Comparison of ENCODE assay signal across 25 mouse cellular contexts in genomic region chr19:8705026-8705708, GRCm38 (mm10). TPM values are rescaled to one million over a fixed set of nuclear protein-coding genes. Genes with fewer than 3 reads are reported as not detected.
DNase-seq lines count a peak whose midpoint lies in the region; ATAC-seq lines count a peak whose summit lies in the region.
"Had no signal": no experiment of that assay in that cellular context is flagged by ENCODE, and none has a peak within 500 bp of the region (broad histone marks: within the 10 kb centered on the region; RNA-seq: fewer than 3 reads in every experiment).

No protein-coding gene starts in this region.

- no peak overlapping the region for H3K4me3 ChIP-seq in embryonic facial prominence, embryonic 15.5 days (replicated peaks)
- no peak overlapping the region for H3K4me3 ChIP-seq in embryonic facial prominence, embryonic 10.5 days
- H3K4me3 ChIP-seq in stomach, embryonic 15.5 days (replicated peaks): no peak overlapping the region
- H3K4me3 ChIP-seq: forebrain, embryonic 13.5 days; heart, embryonic 15.5 days; intestine, embryonic 15.5 days; layer of hippocampus, adult 2 months; limb, embryonic 13.5 days; midbrain, embryonic 12.5 days; neural tube, embryonic 12.5 days had no signal

- H3K4me2 ChIP-seq in embryonic facial prominence, embryonic 15.5 days (replicated peaks): no peak overlapping the region
- no peak overlapping the region for H3K4me2 ChIP-seq in stomach, embryonic 15.5 days
- H3K4me2 ChIP-seq: forebrain, embryonic 13.5 days; heart, embryonic 15.5 days; intestine, embryonic 15.5 days; limb, embryonic 13.5 days; midbrain, embryonic 12.5 days; neural tube, embryonic 12.5 days had no signal

- H3K27me3 ChIP-seq in embryonic facial prominence, embryonic 15.5 days: no peaks in the 10 kb centered on the region
- H3K27me3 ChIP-seq in embryonic facial prominence, embryonic 10.5 days (replicated peaks; ENCODE audit: low read depth, poor library complexity, severe bottlenecking): no peaks in the 10 kb centered on the region
- H3K27me3 ChIP-seq in stomach, embryonic 15.5 days (replicated peaks): no peaks in the 10 kb centered on the region
- H3K27me3 ChIP-seq: forebrain, embryonic 13.5 days; heart, embryonic 15.5 days; intestine, embryonic 15.5 days; limb, embryonic 13.5 days; midbrain, embryonic 12.5 days; neural tube, embryonic 12.5 days; Patski had no signal

- peaks cover 11% of the 10 kb centered on the region for H3K4me1 ChIP-seq in embryonic facial prominence, embryonic 15.5 days
- 0 out of 2 replicates have a peak, but pooled peaks cover 1% of the 10 kb centered on the region for H3K4me1 ChIP-seq in embryonic facial prominence, embryonic 10.5 days
- H3K4me1 ChIP-seq in stomach, embryonic 15.5 days: 0 out of 2 replicates have a peak, but pooled peaks cover 3% of the 10 kb centered on the region
- H3K4me1 ChIP-seq: midbrain, embryonic 12.5 days; neural tube, embryonic 12.5 days had no signal

- no peaks in the 10 kb centered on the region for H3K9me3 ChIP-seq in embryonic facial prominence, embryonic 15.5 days (replicated peaks)
- no peaks in the 10 kb centered on the region for H3K9me3 ChIP-seq in embryonic facial prominence, embryonic 10.5 days
- H3K9me3 ChIP-seq in stomach, embryonic 15.5 days: no peaks in the 10 kb centered on the region
- H3K9me3 ChIP-seq: forebrain, embryonic 13.5 days; heart, embryonic 15.5 days; intestine, embryonic 15.5 days; limb, embryonic 13.5 days; midbrain, embryonic 12.5 days; neural tube, embryonic 12.5 days had no signal

- peak overlapping the region; percentile 17; the same call in 1 of the 2 replicates for H3K27ac ChIP-seq in embryonic facial prominence, embryonic 15.5 days (replicated peaks)
- no peak overlapping the region for H3K27ac ChIP-seq in embryonic facial prominence, embryonic 10.5 days (replicated peaks)
- peak overlapping the region; percentile 44; the same call in 1 of the 2 replicates for H3K27ac ChIP-seq in stomach, embryonic 15.5 days
- H3K27ac ChIP-seq: forebrain, embryonic 13.5 days; heart, embryonic 15.5 days; intestine, embryonic 15.5 days; layer of hippocampus, adult 2 months; limb, embryonic 13.5 days; midbrain, embryonic 12.5 days; neural tube, embryonic 12.5 days had no signal

- peaks cover 37% of the 10 kb centered on the region for H3K36me3 ChIP-seq in embryonic facial prominence, embryonic 15.5 days
- H3K36me3 ChIP-seq in embryonic facial prominence, embryonic 10.5 days (replicated peaks): peaks cover 43% of the 10 kb centered on the region
- H3K36me3 ChIP-seq in stomach, embryonic 15.5 days: peaks cover 29% of the 10 kb centered on the region

- no peak for DNase-seq in embryonic facial prominence, embryonic 10.5 days (ENCODE audit: low spot score)
- DNase-seq in 3T3-L1 (ENCODE audit: low read depth, low spot score): peak; percentile 25
- DNase-seq in gonadal fat pad, adult 2 months (ENCODE audit: low read depth): peak; percentile 93
- no peak for DNase-seq in embryo, embryonic 9.5 days (ENCODE audit: extremely low spot score)
- DNase-seq in spleen, adult 18-20 months: no peak
- DNase-seq: adrenal gland, postnatal 36 days; cerebellum, adult 9-10 months; gastrocnemius, postnatal 36 days; heart, postnatal 4 days; kidney, adult 9 months; kidney, postnatal 14 days; lung, adult 2 months; lung, postnatal 14 days; thymus, postnatal 25 days had no signal

- WGBS in embryonic facial prominence, embryonic 15.5 days: 72% methylated on average over 6 of the region's 6 CpGs
- 84% methylated on average over 6 of the region's 6 CpGs for WGBS in embryonic facial prominence, embryonic 10.5 days
- 75% methylated on average over 6 of the region's 6 CpGs for WGBS in stomach, embryonic 15.5 days

- ATAC-seq in embryonic facial prominence, embryonic 15.5 days (ENCODE audit: insufficient number of reproducible peaks, low FRiP score, low TSS enrichment, low read depth): no peak
- no peak for ATAC-seq in stomach, embryonic 15.5 days (ENCODE audit: insufficient read depth, low FRiP score, low read depth)
- ATAC-seq: forebrain, embryonic 13.5 days; hindbrain, embryonic 16.5 days; intestine, embryonic 15.5 days; Patski had no signal

- no peak overlapping the region for H3K9ac ChIP-seq in embryonic facial prominence, embryonic 15.5 days
- no peak overlapping the region for H3K9ac ChIP-seq in stomach, embryonic 15.5 days
- H3K9ac ChIP-seq: forebrain, embryonic 13.5 days; heart, embryonic 15.5 days; intestine, embryonic 15.5 days; limb, embryonic 13.5 days; midbrain, embryonic 12.5 days; neural tube, embryonic 12.5 days had no signal

RNA-seq across cellular contexts. Expression of gene Slc3a2, which starts 18.0 kb away (rescaled TPM):
- 122 and 128 TPM in 2 replicates for polyA plus RNA-seq in embryonic facial prominence, embryonic 15.5 days (2015; fragmentation: Nextera tagmentation; extraction: Ambion mirVana)
- polyA plus RNA-seq in embryonic facial prominence, embryonic 10.5 days (2016; fragmentation: Nextera tagmentation; extraction: Ambion mirVana): 125 and 127 TPM in 2 replicates
- polyA plus RNA-seq in gonadal fat pad, adult 2 months (2012; rRNA removed): 393 and 456 TPM in 2 replicates
- polyA plus RNA-seq in stomach, embryonic 15.5 days (2015; fragmentation: Nextera tagmentation; extraction: Ambion mirVana): 111 and 122 TPM in 2 replicates

RNA-seq across cellular contexts. Expression of gene Wdr74, which starts 30.5 kb away (rescaled TPM):
- polyA plus RNA-seq in embryonic facial prominence, embryonic 15.5 days (2015; fragmentation: Nextera tagmentation; extraction: Ambion mirVana): 89.0 and 90.8 TPM in 2 replicates
- polyA plus RNA-seq in embryonic facial prominence, embryonic 10.5 days (2016; fragmentation: Nextera tagmentation; extraction: Ambion mirVana): 117 and 127 TPM in 2 replicates
- polyA plus RNA-seq in gonadal fat pad, adult 2 months (2012; rRNA removed): 30.1 and 32.2 TPM in 2 replicates
- 76.3 and 90.4 TPM in 2 replicates for polyA plus RNA-seq in stomach, embryonic 15.5 days (2015; fragmentation: Nextera tagmentation; extraction: Ambion mirVana)

RNA-seq across cellular contexts. Expression of gene 1700092M07Rik, which starts 35.4 kb away (rescaled TPM):
- 0.70 and 1.2 TPM in 2 replicates for polyA plus RNA-seq in embryonic facial prominence, embryonic 15.5 days (2015; fragmentation: Nextera tagmentation; extraction: Ambion mirVana)
- polyA plus RNA-seq in embryonic facial prominence, embryonic 10.5 days (2016; fragmentation: Nextera tagmentation; extraction: Ambion mirVana): 3.4 and 3.5 TPM in 2 replicates
- 2.3 and 2.5 TPM in 2 replicates for polyA plus RNA-seq in gonadal fat pad, adult 2 months (2012; rRNA removed)
- 1.4 and 1.7 TPM in 2 replicates for polyA plus RNA-seq in stomach, embryonic 15.5 days (2015; fragmentation: Nextera tagmentation; extraction: Ambion mirVana)
- polyA plus RNA-seq: lung, adult 2 months had no signal

RNA-seq across cellular contexts. Expression of gene Stx5a, which starts 36.0 kb away (rescaled TPM):
- 168 and 175 TPM in 2 replicates for polyA plus RNA-seq in embryonic facial prominence, embryonic 15.5 days (2015; fragmentation: Nextera tagmentation; extraction: Ambion mirVana)
- 97.0 and 108 TPM in 2 replicates for polyA plus RNA-seq in embryonic facial prominence, embryonic 10.5 days (2016; fragmentation: Nextera tagmentation; extraction: Ambion mirVana)
- 95.3 and 118 TPM in 2 replicates for polyA plus RNA-seq in gonadal fat pad, adult 2 months (2012; rRNA removed)
- 132 and 134 TPM in 2 replicates for polyA plus RNA-seq in stomach, embryonic 15.5 days (2015; fragmentation: Nextera tagmentation; extraction: Ambion mirVana)

RNA-seq across cellular contexts. Expression of gene Chrm1, which starts 41.6 kb away (rescaled TPM):
- polyA plus RNA-seq in embryonic facial prominence, embryonic 15.5 days (2015; fragmentation: Nextera tagmentation; extraction: Ambion mirVana): 0.76 and 0.83 TPM in 2 replicates
- 0.04 and 0.09 TPM in 2 replicates for polyA plus RNA-seq in embryonic facial prominence, embryonic 10.5 days (2016; fragmentation: Nextera tagmentation; extraction: Ambion mirVana)
- polyA plus RNA-seq in gonadal fat pad, adult 2 months (2012; rRNA removed): 0.12 and 0.25 TPM in 2 replicates
- 0.88 and 0.98 TPM in 2 replicates for polyA plus RNA-seq in stomach, embryonic 15.5 days (2015; fragmentation: Nextera tagmentation; extraction: Ambion mirVana)

Comparison
In these comparisons a context has a peak if more than half of its experiments do, and no peak if none do; other contexts are left out.
1. DNase-seq: peak in 3T3-L1 (single experiment) and gonadal fat pad, adult 2 months (single experiment); none in embryonic facial prominence, embryonic 10.5 days (single experiment), embryo, embryonic 9.5 days (single experiment) and spleen, adult 18-20 months (0 of 2).